Comparison of ENCODE assay signal across 9 mouse cellular contexts in genomic region chr10:118003739-118004361, GRCm38 (mm10).
DNase-seq lines count a peak whose midpoint lies in the region; ATAC-seq and TF ChIP-seq lines count a peak whose summit lies in the region.
"Had no signal": no experiment of that assay in that cellular context is flagged by ENCODE, and none has a peak within 500 bp of the region (broad histone marks: within the 10 kb centered on the region; RNA-seq: fewer than 3 reads in every experiment).

No protein-coding gene starts in this region.

- H3K27me3 ChIP-seq in forebrain, embryonic 12.5 days = no peaks in the 10 kb centered on the region
- no peaks in the 10 kb centered on the region for H3K27me3 ChIP-seq in forebrain, embryonic 11.5 days (ENCODE audit: control insufficient read depth, insufficient read depth, low read length)
- no peaks in the 10 kb centered on the region for H3K27me3 ChIP-seq in lung, embryonic 14.5 days (ENCODE audit: insufficient read depth, low read length)
- no peaks in the 10 kb centered on the region for H3K27me3 ChIP-seq in forebrain, embryonic 15.5 days
- no peaks in the 10 kb centered on the region for H3K27me3 ChIP-seq in hindbrain, embryonic 13.5 days

- H3K9me3 ChIP-seq in forebrain, embryonic 12.5 days = no peaks in the 10 kb centered on the region; the same call in 1 of the 2 replicates
- H3K9me3 ChIP-seq in forebrain, embryonic 11.5 days (ENCODE audit: control insufficient read depth, low read length) = no peaks in the 10 kb centered on the region
- H3K9me3 ChIP-seq in lung, embryonic 14.5 days (ENCODE audit: low read depth, low read length) = no peaks in the 10 kb centered on the region
- H3K9me3 ChIP-seq in forebrain, embryonic 15.5 days = no peaks in the 10 kb centered on the region
- H3K9me3 ChIP-seq in hindbrain, embryonic 13.5 days = no peaks in the 10 kb centered on the region

- peaks cover 7% of the 10 kb centered on the region for H3K4me1 ChIP-seq in forebrain, embryonic 12.5 days
- H3K4me1 ChIP-seq in forebrain, embryonic 11.5 days (replicated peaks; ENCODE audit: control insufficient read depth, insufficient read depth, low read length) = no peaks in the 10 kb centered on the region
- H3K4me1 ChIP-seq in lung, embryonic 14.5 days (ENCODE audit: insufficient read depth) = peaks cover 3% of the 10 kb centered on the region; the same call in 1 of the 2 replicates
- peaks cover 10% of the 10 kb centered on the region for H3K4me1 ChIP-seq in forebrain, embryonic 15.5 days
- H3K4me1 ChIP-seq in hindbrain, embryonic 13.5 days (replicated peaks) = peaks cover 18% of the 10 kb centered on the region

- H3K4me2 ChIP-seq in forebrain, embryonic 12.5 days = no peak overlapping the region
- H3K4me2 ChIP-seq in forebrain, embryonic 11.5 days (ENCODE audit: low read depth, low read length, severe bottlenecking) = no peak overlapping the region
- H3K4me2 ChIP-seq in lung, embryonic 14.5 days = no peak overlapping the region
- no peak overlapping the region for H3K4me2 ChIP-seq in forebrain, embryonic 15.5 days (replicated peaks)
- no peak overlapping the region for H3K4me2 ChIP-seq in hindbrain, embryonic 13.5 days

- TF ChIP-seq CTCF in lung, embryonic 14.5 days (IDR thresholded peaks at IDR 0.05; ENCODE audit: low read depth) = no peak

- peak; percentile 23; the same call in 1 of the 2 replicates for ATAC-seq in forebrain, embryonic 12.5 days (ENCODE audit: low FRiP score)
- no peak for ATAC-seq in forebrain, embryonic 11.5 days (replicated peaks; ENCODE audit: low FRiP score)
- ATAC-seq in lung, embryonic 14.5 days (ENCODE audit: insufficient read depth) = no peak
- ATAC-seq in forebrain, embryonic 15.5 days (replicated peaks) = 0 out of 2 replicates have a peak, but pooled peaks have one; percentile 38
- no peak for ATAC-seq in hindbrain, embryonic 13.5 days (ENCODE audit: low FRiP score)

- no peak overlapping the region for H3K9ac ChIP-seq in forebrain, embryonic 12.5 days
- no peak overlapping the region for H3K9ac ChIP-seq in forebrain, embryonic 11.5 days (ENCODE audit: low read length)
- H3K9ac ChIP-seq in lung, embryonic 14.5 days = no peak overlapping the region
- H3K9ac ChIP-seq in forebrain, embryonic 15.5 days (replicated peaks) = no peak overlapping the region
- no peak overlapping the region for H3K9ac ChIP-seq in hindbrain, embryonic 13.5 days

- DNase-seq in forebrain, embryonic 11.5 days (ENCODE audit: low spot score) = no peak
- peak; percentile 52 for DNase-seq in lung, embryonic 14.5 days
- DNase-seq in lung, postnatal 4 days = no peak
- no peak for DNase-seq in left cerebral cortex, adult 18-20 months (ENCODE audit: low spot score in 2 of 2)
- DNase-seq in c-Kit-positive CD71-positive TER-119-positive erythroid progenitor cells, embryonic 14.5 days (ENCODE audit: low spot score) = no peak

- H3K4me3 ChIP-seq in forebrain, embryonic 12.5 days (replicated peaks) = no peak overlapping the region
- H3K4me3 ChIP-seq in forebrain, embryonic 11.5 days (ENCODE audit: low read depth, low read length) = no peak overlapping the region
- no peak overlapping the region for H3K4me3 ChIP-seq in lung, embryonic 14.5 days (ENCODE audit: low read depth, low read length)
- H3K4me3 ChIP-seq in forebrain, embryonic 15.5 days = no peak overlapping the region
- H3K4me3 ChIP-seq in hindbrain, embryonic 13.5 days = no peak overlapping the region
- H3K4me3 ChIP-seq: erythroblast, embryonic 14.5 days had no signal

- WGBS in forebrain, embryonic 12.5 days = 44% methylated on average over 16 of the region's 16 CpGs
- WGBS in forebrain, embryonic 11.5 days = 61% methylated on average over 16 of the region's 16 CpGs
- WGBS in lung, embryonic 14.5 days = 14% methylated on average over 16 of the region's 16 CpGs
- WGBS in forebrain, embryonic 15.5 days = 29% methylated on average over 16 of the region's 16 CpGs
- 30% methylated on average over 16 of the region's 16 CpGs for WGBS in hindbrain, embryonic 13.5 days

- H3K36me3 ChIP-seq in forebrain, embryonic 12.5 days (replicated peaks) = no peaks in the 10 kb centered on the region
- no peaks in the 10 kb centered on the region for H3K36me3 ChIP-seq in forebrain, embryonic 11.5 days (ENCODE audit: control insufficient read depth, insufficient read depth, low read length)
- no peaks in the 10 kb centered on the region for H3K36me3 ChIP-seq in lung, embryonic 14.5 days (ENCODE audit: insufficient read depth)
- H3K36me3 ChIP-seq in forebrain, embryonic 15.5 days = no peaks in the 10 kb centered on the region
- H3K36me3 ChIP-seq in hindbrain, embryonic 13.5 days = no peaks in the 10 kb centered on the region

- 0 out of 2 replicates have a peak overlapping the region, but pooled peaks have one; percentile 26 for H3K27ac ChIP-seq in forebrain, embryonic 12.5 days
- no peak overlapping the region for H3K27ac ChIP-seq in forebrain, embryonic 11.5 days (ENCODE audit: low read depth, low read length)
- no peak overlapping the region for H3K27ac ChIP-seq in lung, embryonic 14.5 days (ENCODE audit: low read depth)
- no peak overlapping the region for H3K27ac ChIP-seq in forebrain, embryonic 15.5 days (replicated peaks)
- peak overlapping the region; percentile 58 for H3K27ac ChIP-seq in hindbrain, embryonic 13.5 days

Comparison
In these comparisons a context has a peak if more than half of its experiments do, and no peak if none do; other contexts are left out.
1. ATAC-seq: peak in forebrain, embryonic 12.5 days (single experiment) and forebrain, embryonic 15.5 days (single experiment); none in forebrain, embryonic 11.5 days (single experiment), lung, embryonic 14.5 days (single experiment) and hindbrain, embryonic 13.5 days (single experiment).
2. H3K27ac ChIP-seq: peak in forebrain, embryonic 12.5 days (single experiment) and hindbrain, embryonic 13.5 days (single experiment); none in forebrain, embryonic 11.5 days (single experiment), lung, embryonic 14.5 days (single experiment) and forebrain, embryonic 15.5 days (single experiment).